Mouse (Mus musculus) G1E (cell line): ENCODE measurements at regions not wholly inside any gene's neighbourhood (a gene's known extent, or its start where the extent isn't known, plus 50 kb on each side); places are given as distances from the start of the nearest gene placed in this dataset.

Experiments used
- ATAC-seq: 2 replicates; pipeline ENCODE4 v1.8.0; 2016; ENCODE audit warnings: mild to moderate bottlenecking; ENCODE audit not compliant: insufficient number of reproducible peaks, poor library complexity, low FRiP score, severe bottlenecking; ENCODE audit errors: extremely low read depth
- DNase-seq: peaks from one replicate; pipeline ENCODE4 v3.0.0; 2012; ENCODE audit warnings: low spot score
- H3K27me3 ChIP-seq: 2 replicates; pipeline ENCODE4 v1.6.1; 2012; ENCODE audit warnings: mild to moderate bottlenecking, low read length, inconsistent platforms; ENCODE audit not compliant: insufficient read depth
- H3K36me3 ChIP-seq: replicated peaks from 2 replicates; pipeline ENCODE3; 2012; ENCODE audit warnings: mild to moderate bottlenecking, inconsistent platforms
- H3K4me1 ChIP-seq: 2 replicates; pipeline ENCODE4 v1.6.1; 2012; ENCODE audit warnings: low read depth, low read length, inconsistent platforms, mixed read lengths; ENCODE audit not compliant: insufficient read depth
- H3K4me3 ChIP-seq: 2 replicates; pipeline ENCODE4 v1.5.1; 2012; ENCODE audit warnings: low read depth, mild to moderate bottlenecking, inconsistent platforms, low read length, moderate library complexity, mixed read lengths
- H3K9me3 ChIP-seq: replicated peaks from 2 replicates; pipeline ENCODE4 v1.6.1; 2012; ENCODE audit warnings: inconsistent platforms
- CTCF ChIP-seq: IDR thresholded peaks from 2 replicates; pipeline ENCODE4 v1.5.1; 2012; ENCODE audit warnings: low read depth, low read length, inconsistent platforms, mixed read lengths
- GATA1 ChIP-seq: IDR thresholded peaks from 2 replicates; pipeline ENCODE4 v1.6.1; 2012; ENCODE audit warnings: borderline replicate concordance, low read length, inconsistent platforms, mixed read lengths
- GATA2 ChIP-seq: IDR thresholded peaks from 2 replicates; pipeline ENCODE4 v1.6.1; 2012; ENCODE audit warnings: low read depth, low read length, inconsistent platforms, borderline replicate concordance
- POLR2AphosphoS5 ChIP-seq: IDR thresholded peaks from 2 replicates; pipeline ENCODE4 v1.6.1; 2012; ENCODE audit warnings: low read depth, low read length, inconsistent platforms; ENCODE audit not compliant: insufficient replicate concordance
- TAL1 ChIP-seq: conservative IDR thresholded peaks from 2 replicates; pipeline ENCODE4 v1.6.1; 2012; ENCODE audit warnings: low read depth, low read length, inconsistent platforms, mixed read lengths

- no peak for ATAC-seq
- H3K4me1 ChIP-seq: no peaks in the 10 kb centered on the region
- no peak for DNase-seq
- TF ChIP-seq TAL1 (no peak), GATA1 (no peak), CTCF (no peak), POLR2AphosphoS5 (no peak), GATA2 (no peak)
- no peaks in the 10 kb centered on the region for H3K36me3 ChIP-seq
- H3K9me3 ChIP-seq: peaks cover 61% of the 10 kb centered on the region
- no peak overlapping the region for H3K4me3 ChIP-seq
- no peaks in the 10 kb centered on the region for H3K27me3 ChIP-seq
Observed at GRCm38 (mm10) chr9:113157474-113158076, 550.5 kb downstream of the Pdcd6ip start.

DNA sequence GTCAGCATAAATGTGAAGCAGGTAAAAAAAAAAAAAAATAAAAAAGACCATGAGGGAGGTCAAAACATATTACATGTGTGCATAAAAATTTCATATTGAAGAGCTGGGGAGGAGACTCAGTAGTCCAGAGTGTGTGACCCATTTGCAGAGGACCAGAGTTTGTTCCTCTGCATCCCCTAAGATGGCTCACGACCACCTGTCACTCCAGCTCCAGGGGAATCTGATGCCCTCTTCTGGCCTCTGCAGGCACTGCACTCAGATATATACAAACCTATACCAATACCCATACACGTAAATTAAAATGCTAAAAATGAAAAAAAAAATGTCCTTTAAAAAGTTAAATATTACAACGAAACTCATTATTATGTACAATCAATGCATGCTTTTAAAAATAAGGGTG lies 551.4 kb downstream of the Pdcd6ip start:
- H3K4me1 ChIP-seq: no peaks in the 10 kb centered on the region
- ATAC-seq (no peak), DNase-seq (no peak)
- H3K4me3 ChIP-seq: no peak overlapping the region
- TF ChIP-seq GATA2: no peak
- no peak for TF ChIP-seq CTCF
- no peak for TF ChIP-seq GATA1
- no peak for TF ChIP-seq TAL1
- no peak for TF ChIP-seq POLR2AphosphoS5
- H3K36me3 ChIP-seq: no peaks in the 10 kb centered on the region
- peaks cover 66% of the 10 kb centered on the region for H3K9me3 ChIP-seq
- no peaks in the 10 kb centered on the region for H3K27me3 ChIP-seq

- H3K4me3 ChIP-seq: no peak overlapping the region
- H3K27me3 ChIP-seq: no peaks in the 10 kb centered on the region
- TF ChIP-seq GATA1 (no peak), CTCF (no peak), TAL1 (no peak), POLR2AphosphoS5 (no peak), GATA2 (no peak)
- DNase-seq: no peak
- no peaks in the 10 kb centered on the region for H3K36me3 ChIP-seq
- ATAC-seq: no peak
- H3K4me1 ChIP-seq: no peaks in the 10 kb centered on the region
- H3K9me3 ChIP-seq: peaks cover 49% of the 10 kb centered on the region
Observed at GRCm38 (mm10) chr9:113149084-113149483, 559.0 kb downstream of the Pdcd6ip start.

- Histone ChIP-seq H3K36me3 (no peaks in the 10 kb centered on the region), H3K4me3 (no peak overlapping the region), H3K4me1 (no peaks in the 10 kb centered on the region), H3K9me3 (peaks cover 35% of the 10 kb centered on the region), H3K27me3 (no peaks in the 10 kb centered on the region)
- DNase-seq: no peak
- no peak for ATAC-seq
- TF ChIP-seq GATA2: no peak
- TF ChIP-seq CTCF: no peak
- no peak for TF ChIP-seq TAL1
- no peak for TF ChIP-seq POLR2AphosphoS5
- TF ChIP-seq GATA1: no peak
Observed at GRCm38 (mm10) chr9:113146571-113146970, 561.5 kb downstream of the Pdcd6ip start.

DNA sequence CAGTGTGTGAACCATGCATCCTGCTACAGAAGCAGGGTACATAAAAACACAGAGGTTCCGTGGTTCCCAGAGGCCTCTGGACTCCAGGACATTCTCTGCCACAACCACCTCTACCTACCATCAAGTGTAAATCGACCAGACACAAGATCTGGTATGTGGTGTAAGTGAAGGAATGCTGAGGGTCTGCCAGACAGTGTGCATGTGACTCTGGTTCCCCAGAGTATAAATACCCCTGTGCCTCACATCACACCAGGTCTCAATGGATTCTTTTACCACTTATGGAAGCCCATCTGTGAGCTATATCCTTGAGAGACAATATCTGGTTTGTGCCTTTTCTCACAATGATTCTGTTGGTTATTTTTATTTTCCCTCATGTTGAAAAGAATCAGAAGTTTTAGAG lies 563.0 kb downstream of the Pdcd6ip start:
- Histone ChIP-seq H3K36me3 (no peaks in the 10 kb centered on the region), H3K4me3 (no peak overlapping the region), H3K9me3 (peaks cover 23% of the 10 kb centered on the region), H3K4me1 (no peaks in the 10 kb centered on the region), H3K27me3 (no peaks in the 10 kb centered on the region)
- TF ChIP-seq TAL1 (no peak), CTCF (no peak), POLR2AphosphoS5 (no peak), GATA1 (no peak)
- DNase-seq (no peak), ATAC-seq (no peak)

DNA sequence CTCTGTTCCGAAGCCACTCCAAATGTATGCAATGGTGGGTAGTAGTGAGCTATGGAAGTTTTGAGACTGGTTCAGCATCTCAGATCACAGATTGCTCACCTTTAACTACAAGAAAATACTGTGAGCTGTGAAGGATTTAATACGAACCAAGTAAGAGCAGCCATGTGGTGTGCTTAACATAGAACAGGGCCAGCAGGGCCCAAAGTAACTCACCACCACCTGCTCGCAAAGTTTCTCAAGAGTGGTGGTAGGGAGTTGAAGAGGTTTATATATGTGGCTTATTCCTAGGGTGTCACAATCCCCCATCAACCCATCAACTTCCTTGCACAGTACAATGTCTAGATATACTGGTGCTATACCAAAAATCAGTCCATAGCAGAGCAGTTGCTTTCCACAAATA lies 573.4 kb downstream of the Pdcd6ip start:
- DNase-seq: no peak
- no peak overlapping the region for H3K4me3 ChIP-seq
- ATAC-seq: no peak
- H3K4me1 ChIP-seq: no peaks in the 10 kb centered on the region
- no peak for TF ChIP-seq GATA2
- TF ChIP-seq CTCF: no peak
- no peak for TF ChIP-seq GATA1
- TF ChIP-seq TAL1: no peak
- no peaks in the 10 kb centered on the region for H3K27me3 ChIP-seq
- H3K9me3 ChIP-seq: peaks cover 16% of the 10 kb centered on the region
- no peaks in the 10 kb centered on the region for H3K36me3 ChIP-seq

DNA sequence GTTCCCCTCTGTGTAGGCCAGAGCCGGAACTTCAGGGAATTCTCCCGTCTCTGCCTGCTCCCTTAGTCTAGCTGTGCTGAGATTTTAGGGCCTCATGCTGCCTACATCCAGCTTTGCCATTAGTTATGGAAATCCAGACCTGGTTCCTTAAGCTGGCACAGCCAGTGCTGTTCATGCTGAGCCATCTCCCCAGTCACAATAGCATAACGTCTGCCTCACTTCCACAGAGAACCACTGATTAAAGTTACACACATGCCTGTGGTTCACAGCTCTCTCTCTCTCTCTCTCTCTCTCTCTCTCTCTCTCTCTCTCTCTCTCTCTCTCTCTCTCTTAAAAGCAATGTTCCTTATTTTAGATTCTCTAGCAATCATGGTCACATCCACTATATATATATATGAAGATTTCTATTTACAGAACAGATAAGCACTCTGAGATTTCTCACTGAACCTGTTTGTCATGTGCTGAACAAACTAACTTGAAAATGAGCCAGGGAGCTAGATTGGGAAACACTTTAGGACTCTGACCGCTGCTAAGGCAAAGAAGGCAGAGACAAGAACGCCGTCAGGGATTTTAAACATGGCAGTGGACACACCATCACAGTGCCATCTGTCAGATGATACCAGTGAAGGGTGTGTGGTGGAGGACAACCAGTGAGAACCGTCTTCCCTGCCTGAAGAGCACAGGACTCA lies 584.9 kb downstream of the Pdcd6ip start:
- no peak for DNase-seq
- ATAC-seq: no peak
- H3K9me3 ChIP-seq: peaks cover 30% of the 10 kb centered on the region

More for the DNA sequence above, 584.9 kb downstream of the Pdcd6ip start:
- Histone ChIP-seq H3K27me3 (no peaks in the 10 kb centered on the region), H3K36me3 (no peaks in the 10 kb centered on the region), H3K4me3 (no peak overlapping the region), H3K4me1 (no peaks in the 10 kb centered on the region)
- TF ChIP-seq POLR2AphosphoS5 (no peak), CTCF (no peak), GATA2 (no peak), TAL1 (no peak), GATA1 (no peak)
